Mouse (Mus musculus) limb, embryonic 13.5 days (tissue): ENCODE results near the gene Irf3. TPM values are rescaled to one million over a fixed set of nuclear protein-coding genes. Genes with fewer than 3 reads are reported as not detected.

Source experiments
- ATAC-seq: fragments of 200-750 bp; cut with Nextera tagmentation; 2 replicates; pipeline ENCODE4 v1.8.0; 2017; ENCODE audit warnings: low read depth, moderate number of reproducible peaks, moderate TSS enrichment; ENCODE audit not compliant: low FRiP score
- H3K27ac ChIP-seq: fragments of 300-500 bp; sonication (generic); 2 replicates; pipeline ENCODE4 v1.5.1; 2015; ENCODE audit warnings: inconsistent platforms, mild to moderate bottlenecking, moderate library complexity
- H3K27me3 ChIP-seq: fragments of 300-500 bp; sonication (generic); 2 replicates; pipeline ENCODE4 v1.6.1; 2015; ENCODE audit warnings: mild to moderate bottlenecking, inconsistent platforms
- H3K36me3 ChIP-seq: fragments of 300-500 bp; sonication (generic); 2 replicates; pipeline ENCODE4 v1.6.1; 2015; ENCODE audit warnings: inconsistent platforms, mild to moderate bottlenecking, moderate library complexity
- H3K4me1 ChIP-seq: fragments of 300-500 bp; sonication (generic); 2 replicates; pipeline ENCODE4 v1.6.1; 2015; ENCODE audit warnings: inconsistent platforms
- H3K4me2 ChIP-seq: fragments of 300-500 bp; sonication (generic); replicated peaks from 2 replicates; pipeline ENCODE4 v1.6.1; 2015; ENCODE audit warnings: inconsistent platforms, mild to moderate bottlenecking, moderate library complexity
- H3K4me3 ChIP-seq: fragments of 300-500 bp; sonication (generic); 2 replicates; pipeline ENCODE4 v1.5.1; 2015; ENCODE audit warnings: moderate library complexity, mild to moderate bottlenecking, inconsistent platforms
- H3K9ac ChIP-seq: fragments of 300-500 bp; sonication (generic); 2 replicates; pipeline ENCODE4 v1.6.1; 2015; ENCODE audit warnings: mild to moderate bottlenecking, inconsistent platforms
- H3K9me3 ChIP-seq: fragments of 300-500 bp; sonication (generic); 2 replicates; pipeline ENCODE4 v1.6.1; 2016; ENCODE audit warnings: inconsistent platforms
- WGBS: fragments of 180-500 bp; shearing (Covaris S2); methylation state at CpG from one replicate; pipeline ENCODE4 v1.1.7; 2015; 5-methylcytosine and 5-hydroxymethylcytosine counted together
- polyA plus RNA-seq: library from polyadenylated mRNA; unstranded; fragments of >200 nt; fragmentation: Nextera tagmentation; extraction: Ambion mirVana; gene quantifications from 2 replicates; pipeline ENCODE4 v1.2.1, GENCODE M21; 2015

Gene Irf3
- polyA plus RNA-seq, 1 experiment from 2014 or later: 96.8 TPM

DNA sequence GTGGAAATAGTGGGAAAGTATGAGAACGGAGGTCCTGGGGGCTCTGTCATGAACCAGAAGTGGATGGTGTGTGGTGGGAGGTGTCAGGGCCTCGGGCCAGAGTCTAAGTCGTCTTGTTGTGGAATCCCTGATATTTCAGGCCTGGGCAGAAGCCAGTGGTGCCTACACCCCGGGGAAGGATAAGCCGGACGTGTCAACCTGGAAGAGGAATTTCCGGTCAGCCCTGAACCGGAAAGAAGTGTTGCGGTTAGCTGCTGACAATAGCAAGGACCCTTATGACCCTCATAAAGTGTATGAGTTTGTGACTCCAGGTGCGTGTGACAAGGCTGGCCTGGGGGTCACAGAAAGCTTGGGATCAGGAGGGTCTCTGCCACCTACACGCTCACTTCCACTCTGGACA, 2.3 kb downstream of the Irf3 start:
- peak overlapping the region; percentile 14; the same call in 1 of the 2 replicates for H3K9ac ChIP-seq
- H3K4me3 ChIP-seq: no peak overlapping the region
- ATAC-seq: no peak
- no peaks in the 10 kb centered on the region for H3K27me3 ChIP-seq
- H3K36me3 ChIP-seq: peaks cover 70% of the 10 kb centered on the region
- 78% methylated on average over 11 of the region's 11 CpGs for WGBS
- peaks cover 34% of the 10 kb centered on the region for H3K4me1 ChIP-seq
- no peak overlapping the region for H3K27ac ChIP-seq
- H3K9me3 ChIP-seq: no peaks in the 10 kb centered on the region
- H3K4me2 ChIP-seq: peak overlapping the region; percentile 89

GRCm38 (mm10) chr7:45000539-45001114, 3.2 kb downstream of the Irf3 start:
- no peak for ATAC-seq
- Histone ChIP-seq H3K36me3 (peaks cover 69% of the 10 kb centered on the region), H3K9me3 (no peaks in the 10 kb centered on the region), H3K4me2 (0 out of 2 replicates have a peak overlapping the region, but pooled peaks have one; percentile 14), H3K4me1 (peaks cover 33% of the 10 kb centered on the region), H3K9ac (0 out of 2 replicates have a peak overlapping the region, but pooled peaks have one; percentile 8), H3K4me3 (no peak overlapping the region), H3K27me3 (no peaks in the 10 kb centered on the region), H3K27ac (no peak overlapping the region; the same call in 1 of the 2 replicates)
- WGBS: 85% methylated on average over 21 of the region's 21 CpGs

- peaks cover 80% of the 10 kb centered on the region for H3K36me3 ChIP-seq
- ATAC-seq: no peak
Measured at GRCm38 (mm10) chr7:45002440-45002839, 5.0 kb downstream of the Irf3 start.

DNA sequence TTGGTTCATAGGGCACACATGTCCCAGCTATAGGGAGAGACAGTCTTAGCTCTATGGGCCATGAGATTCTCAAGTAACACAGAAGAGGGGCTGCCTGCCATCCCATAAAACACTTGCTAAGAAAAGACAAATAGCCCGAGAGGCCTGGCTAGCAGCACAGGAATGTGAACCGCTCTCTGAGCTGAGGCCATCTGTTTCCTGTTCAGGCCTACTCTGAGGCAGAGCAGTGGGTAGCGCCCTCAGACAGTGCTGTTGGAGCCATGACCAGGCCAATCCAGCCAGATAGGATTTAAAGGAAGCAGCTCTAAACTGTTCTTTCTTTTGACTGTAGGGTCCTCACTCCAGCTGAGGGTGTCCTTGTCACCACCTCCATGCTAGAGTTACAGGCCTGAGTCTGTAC, 7.1 kb downstream of the Irf3 start:
- H3K4me3 ChIP-seq: no peak overlapping the region
- no peaks in the 10 kb centered on the region for H3K9me3 ChIP-seq
- no peak overlapping the region for H3K4me2 ChIP-seq
- no peaks in the 10 kb centered on the region for H3K27me3 ChIP-seq
- H3K36me3 ChIP-seq: peaks cover 99% of the 10 kb centered on the region
- peaks cover 9% of the 10 kb centered on the region for H3K4me1 ChIP-seq
- WGBS: 43% methylated on average over 3 of the region's 3 CpGs
- H3K9ac ChIP-seq: no peak overlapping the region
- no peak for ATAC-seq
- peak overlapping the region; percentile 39; the same call in 1 of the 2 replicates for H3K27ac ChIP-seq

More at GRCm38 (mm10) chr7:45002440-45002839, 5.0 kb downstream of the Irf3 start:
- no peaks in the 10 kb centered on the region for H3K9me3 ChIP-seq
- peaks cover 22% of the 10 kb centered on the region for H3K4me1 ChIP-seq
- H3K27ac ChIP-seq: no peak overlapping the region
- no peaks in the 10 kb centered on the region for H3K27me3 ChIP-seq
- no peak overlapping the region for H3K4me3 ChIP-seq
- no peak overlapping the region for H3K9ac ChIP-seq
- no peak overlapping the region for H3K4me2 ChIP-seq
- 90% methylated on average over 7 of the region's 7 CpGs for WGBS

DNA sequence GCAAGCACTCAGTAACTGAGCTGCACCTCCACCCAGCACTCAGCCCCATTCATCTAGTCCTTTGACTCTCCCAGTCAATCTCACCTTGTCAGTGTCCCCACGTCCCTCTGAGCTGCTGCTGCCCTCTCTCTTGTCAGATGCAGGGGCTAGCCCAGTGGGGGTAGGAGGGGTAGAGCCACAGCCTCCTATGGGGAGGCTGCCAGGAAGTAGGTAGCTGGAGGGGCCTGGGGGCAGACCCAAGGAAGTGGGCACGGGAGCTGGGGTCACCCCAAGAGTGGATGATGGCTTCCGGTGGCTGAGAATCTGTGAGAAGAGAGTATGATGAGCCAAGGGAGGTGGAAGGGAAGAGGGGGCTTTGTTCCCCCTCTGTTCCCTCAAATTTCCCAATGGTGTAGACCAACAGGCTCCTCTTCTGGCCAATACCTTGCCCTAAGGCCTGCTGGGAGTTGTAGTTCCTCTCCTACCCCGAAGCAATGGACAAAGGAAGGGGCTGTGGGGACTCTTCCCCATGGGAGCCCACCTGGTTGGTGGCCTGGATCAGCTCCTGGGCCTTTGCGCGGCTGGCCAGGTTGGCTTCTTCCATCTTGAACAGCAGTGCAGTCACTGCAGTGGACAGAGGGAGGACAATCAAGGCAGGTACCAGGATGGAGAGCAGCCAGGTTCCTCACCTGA, 8.0 kb downstream of the Irf3 start:
- no peak overlapping the region for H3K27ac ChIP-seq
- 0 out of 2 replicates have a peak, but pooled peaks cover 4% of the 10 kb centered on the region for H3K4me1 ChIP-seq
- H3K4me3 ChIP-seq: no peak overlapping the region
- peaks cover 99% of the 10 kb centered on the region for H3K36me3 ChIP-seq
- H3K4me2 ChIP-seq: no peak overlapping the region
- H3K9ac ChIP-seq: 0 out of 2 replicates have a peak overlapping the region, but pooled peaks have one; percentile 45
- no peak for ATAC-seq
- WGBS: 88% methylated on average over 6 of the region's 6 CpGs
- H3K9me3 ChIP-seq: no peaks in the 10 kb centered on the region
- H3K27me3 ChIP-seq: no peaks in the 10 kb centered on the region

DNA sequence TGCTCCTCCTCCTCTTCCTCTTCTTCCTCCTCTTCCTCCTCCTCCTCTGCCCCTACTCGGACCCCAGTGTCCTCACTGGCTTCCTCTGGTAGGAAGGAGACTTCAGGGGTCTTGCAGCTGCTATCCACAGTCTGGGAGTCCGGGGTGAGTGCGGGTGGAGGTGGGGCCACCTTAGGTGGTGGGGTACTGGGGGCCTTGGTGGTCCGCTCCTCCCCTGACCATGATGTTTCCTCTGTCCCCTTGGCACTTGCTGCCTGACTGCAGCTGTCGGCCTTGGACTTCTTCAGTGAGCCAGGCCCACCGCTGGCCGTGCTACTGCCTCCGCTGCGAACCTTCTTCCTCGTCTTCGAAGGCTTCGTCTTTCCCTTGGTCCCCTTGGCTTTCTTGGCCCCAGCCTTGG, 9.1 kb downstream of the Irf3 start:
- WGBS: 92% methylated on average over 12 of the region's 12 CpGs
- Histone ChIP-seq H3K9me3 (no peaks in the 10 kb centered on the region), H3K27me3 (no peaks in the 10 kb centered on the region), H3K4me2 (no peak overlapping the region), H3K36me3 (peaks cover 98% of the 10 kb centered on the region), H3K9ac (no peak overlapping the region), H3K4me3 (no peak overlapping the region), H3K27ac (no peak overlapping the region), H3K4me1 (0 out of 2 replicates have a peak, but pooled peaks cover 4% of the 10 kb centered on the region)
- no peak for ATAC-seq

DNA sequence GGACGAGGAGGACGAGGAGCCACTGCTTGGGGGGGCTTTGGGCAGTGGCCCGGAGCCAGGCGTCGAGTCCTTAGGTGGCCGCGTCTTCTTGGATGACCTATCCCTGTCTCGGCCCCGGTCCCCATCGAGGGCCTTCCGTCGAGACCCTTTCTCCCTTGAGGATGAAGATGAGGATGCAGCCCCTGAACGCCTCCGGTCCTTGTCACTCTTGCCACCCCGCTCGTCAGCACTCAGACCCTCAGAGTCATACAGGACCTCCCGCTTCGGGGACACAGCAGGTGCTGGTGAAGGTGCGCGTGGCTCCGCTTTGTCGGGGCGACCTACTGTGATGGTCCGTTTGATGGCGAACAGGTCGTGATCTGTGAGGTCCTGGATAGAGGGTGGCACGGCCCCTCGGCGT, 9.7 kb downstream of the Irf3 start:
- Histone ChIP-seq H3K4me3 (no peak overlapping the region), H3K9ac (no peak overlapping the region), H3K4me1 (0 out of 2 replicates have a peak, but pooled peaks cover 4% of the 10 kb centered on the region), H3K27ac (no peak overlapping the region), H3K9me3 (no peaks in the 10 kb centered on the region), H3K36me3 (peaks cover 98% of the 10 kb centered on the region), H3K4me2 (no peak overlapping the region), H3K27me3 (no peaks in the 10 kb centered on the region)
- 96% methylated on average over 29 of the region's 29 CpGs for whole genome bisulfite sequencing
- ATAC-seq: no peak

DNA sequence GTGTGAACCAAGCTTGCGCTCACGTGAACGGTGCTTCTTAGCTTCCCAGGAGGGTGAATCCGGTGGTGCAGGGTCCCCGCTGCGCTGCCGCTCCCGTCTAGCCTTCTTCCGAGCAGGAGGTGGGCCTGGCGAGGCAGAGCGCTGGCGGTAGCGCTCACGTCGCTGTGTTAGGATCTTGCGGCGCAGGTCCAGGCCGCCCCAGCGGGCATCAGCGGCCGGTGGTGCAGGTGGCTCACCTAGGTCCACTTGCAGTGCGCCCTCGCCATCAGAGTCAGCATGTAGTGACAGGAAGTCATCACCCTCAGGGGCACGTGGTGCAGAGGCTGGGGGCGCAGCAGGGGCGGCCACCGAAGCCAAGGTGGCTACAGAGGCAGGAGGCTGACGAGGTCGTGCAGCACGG, 10.4 kb downstream of the Irf3 start:
- Histone ChIP-seq H3K4me3 (no peak overlapping the region), H3K36me3 (peaks cover 98% of the 10 kb centered on the region), H3K9me3 (no peaks in the 10 kb centered on the region), H3K4me2 (no peak overlapping the region), H3K27me3 (no peaks in the 10 kb centered on the region), H3K27ac (no peak overlapping the region), H3K4me1 (0 out of 2 replicates have a peak, but pooled peaks cover 4% of the 10 kb centered on the region), H3K9ac (no peak overlapping the region)
- 96% methylated on average over 30 of the region's 30 CpGs for WGBS
- no peak for ATAC-seq

DNA sequence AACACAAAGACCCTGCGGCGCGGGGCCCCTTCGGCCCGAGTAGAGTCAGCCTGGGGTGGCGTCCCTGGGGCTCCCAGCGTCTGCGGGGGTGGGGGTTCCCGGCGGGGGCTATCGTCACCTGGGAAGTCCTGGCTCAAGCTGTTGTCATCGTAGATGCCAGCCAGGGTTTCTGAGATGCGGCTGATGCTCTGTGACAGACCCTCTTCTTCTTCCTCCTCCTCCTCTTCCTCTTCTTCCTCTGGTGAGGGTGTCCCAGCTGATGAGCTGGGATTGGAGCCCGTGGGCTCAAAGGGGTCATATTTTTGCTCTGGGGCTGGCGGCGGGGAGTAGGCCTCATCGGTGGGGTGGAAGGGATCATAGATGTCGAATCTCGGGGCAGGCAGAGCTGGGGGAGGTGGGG, 11.0 kb downstream of the Irf3 start:
- Histone ChIP-seq H3K4me2 (no peak overlapping the region), H3K27ac (no peak overlapping the region), H3K36me3 (peaks cover 98% of the 10 kb centered on the region), H3K9me3 (no peaks in the 10 kb centered on the region), H3K27me3 (no peaks in the 10 kb centered on the region), H3K4me1 (0 out of 2 replicates have a peak, but pooled peaks cover 4% of the 10 kb centered on the region), H3K4me3 (no peak overlapping the region), H3K9ac (no peak overlapping the region)
- ATAC-seq: no peak
- WGBS: 94% methylated on average over 19 of the region's 19 CpGs

DNA sequence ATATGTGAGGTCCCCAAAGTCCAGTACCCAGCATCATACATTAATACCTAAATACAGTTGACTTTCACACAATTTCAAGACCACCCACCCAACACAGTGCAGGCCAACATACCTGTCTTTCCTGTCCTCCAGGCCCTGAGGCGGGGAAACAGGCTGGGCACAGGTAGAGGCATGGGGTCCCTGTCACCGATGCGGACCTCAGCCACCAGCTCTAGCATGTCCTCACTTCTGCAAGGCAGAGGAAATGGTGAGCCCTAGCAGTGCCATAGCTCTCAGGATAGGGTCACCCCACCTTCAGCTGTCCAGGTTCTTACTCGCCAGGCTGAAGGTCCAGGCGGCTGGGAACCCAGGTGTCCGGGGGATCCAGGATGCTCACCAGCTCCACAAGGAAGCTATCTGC, 14.6 kb downstream of the Irf3 start:
- Histone ChIP-seq H3K36me3 (peaks cover 70% of the 10 kb centered on the region), H3K9ac (no peak overlapping the region), H3K4me1 (peaks cover 19% of the 10 kb centered on the region), H3K27me3 (no peaks in the 10 kb centered on the region), H3K27ac (no peak overlapping the region), H3K4me3 (no peak overlapping the region), H3K4me2 (no peak overlapping the region), H3K9me3 (no peaks in the 10 kb centered on the region)
- 97% methylated on average over 6 of the region's 6 CpGs for WGBS
- ATAC-seq: no peak

DNA sequence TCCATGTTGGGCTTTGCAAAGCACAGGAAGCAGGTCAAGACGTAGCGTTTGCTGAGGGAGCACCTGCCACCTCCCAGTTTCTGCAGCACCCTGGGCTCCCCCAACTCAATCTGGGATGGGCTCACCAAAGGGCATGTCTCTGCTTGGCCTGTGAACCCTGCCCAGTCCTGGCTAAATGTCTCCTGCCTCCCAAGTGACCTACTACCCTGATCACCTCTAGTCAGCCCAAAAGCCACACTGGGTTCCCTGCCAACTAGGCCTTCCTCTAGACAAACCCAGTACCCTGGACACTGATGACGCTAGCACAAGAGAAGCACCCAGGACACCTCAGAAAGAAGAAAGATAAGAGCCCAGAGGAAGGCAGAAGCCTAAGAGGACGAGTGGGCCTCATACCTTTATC, 15.4 kb downstream of the Irf3 start:
- Histone ChIP-seq H3K27ac (no peak overlapping the region), H3K36me3 (peaks cover 62% of the 10 kb centered on the region), H3K9ac (no peak overlapping the region), H3K4me3 (no peak overlapping the region), H3K9me3 (no peaks in the 10 kb centered on the region), H3K27me3 (no peaks in the 10 kb centered on the region), H3K4me1 (peaks cover 19% of the 10 kb centered on the region), H3K4me2 (no peak overlapping the region)
- ATAC-seq: no peak
- 83% methylated on average over 4 of the region's 4 CpGs for WGBS

DNA sequence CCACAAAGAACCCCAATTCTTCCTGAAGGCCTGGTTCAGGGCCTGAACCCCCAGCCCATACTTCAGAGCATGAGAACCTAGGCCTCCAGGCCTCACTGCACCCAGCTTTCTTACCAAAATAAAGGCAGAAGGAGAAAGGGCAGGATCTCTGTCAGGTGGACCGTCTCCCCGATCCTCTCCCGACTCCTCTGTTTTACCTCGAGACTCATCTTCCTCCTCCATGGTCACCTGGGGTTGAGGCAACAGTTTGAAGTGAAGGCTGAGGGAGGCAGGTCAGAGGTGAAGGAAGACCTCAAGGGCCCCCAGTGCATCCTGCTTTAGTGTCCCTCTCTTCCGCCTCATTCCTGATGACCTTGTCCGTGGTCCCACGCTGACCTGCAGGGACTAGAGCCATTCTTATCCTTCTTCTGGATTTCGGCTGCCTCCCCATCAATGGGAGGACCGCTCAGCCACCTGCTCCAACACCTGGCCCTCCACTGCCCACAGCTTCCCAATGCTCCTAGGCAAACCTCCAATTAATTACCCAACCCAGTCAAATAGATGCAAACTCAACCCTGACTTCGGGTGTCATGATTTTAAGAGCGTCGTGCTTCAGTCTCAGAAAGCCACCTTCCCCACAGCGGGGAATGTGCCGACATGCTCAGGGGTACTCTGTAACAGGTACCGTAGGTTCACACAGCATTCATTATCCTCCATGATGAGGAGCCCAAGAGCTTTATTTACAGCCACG, 16.1 kb downstream of the Irf3 start:
- Histone ChIP-seq H3K9me3 (no peaks in the 10 kb centered on the region), H3K4me3 (no peak overlapping the region), H3K4me2 (no peak overlapping the region), H3K4me1 (peaks cover 24% of the 10 kb centered on the region), H3K27me3 (no peaks in the 10 kb centered on the region), H3K9ac (no peak overlapping the region), H3K36me3 (peaks cover 55% of the 10 kb centered on the region), H3K27ac (no peak overlapping the region)
- whole genome bisulfite sequencing: 96% methylated on average over 16 of the region's 16 CpGs
- ATAC-seq: no peak
